Mouse (Mus musculus): ENCODE data around the gene Trem2. TPM values are rescaled to one million over a fixed set of nuclear protein-coding genes. Genes with fewer than 3 reads are reported as not detected.

Trem2 gene
- polyA plus RNA-seq, 1 experiment from 2014 or later: 1.9 TPM

DNA sequence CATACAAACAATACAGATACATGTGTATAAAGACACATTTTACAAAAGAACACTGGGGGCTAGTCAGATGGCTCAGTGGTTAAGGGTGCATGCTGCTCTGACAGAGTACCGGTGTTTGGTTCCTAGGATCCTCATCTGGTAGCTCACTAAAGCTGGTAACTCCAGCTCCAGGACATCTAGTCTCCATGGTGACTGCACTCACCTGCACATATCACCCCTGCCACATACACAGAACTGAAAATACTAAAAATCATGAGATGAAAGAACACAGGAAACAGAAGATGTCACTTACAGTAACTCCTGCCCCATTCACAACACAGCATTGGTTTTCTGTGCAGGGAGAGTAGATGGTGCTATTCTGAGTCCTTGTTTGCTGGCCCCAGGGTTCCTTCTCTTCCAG is 27.5 kb upstream of the Trem2 start:
- H3K27me3 ChIP-seq (ENCODE audit: control insufficient read depth, insufficient read depth, low read length): no peaks in the 10 kb centered on the region
- no peak overlapping the region for H3K27ac ChIP-seq (replicated peaks; ENCODE audit: low read depth, low read length)
- no peak overlapping the region for H3K4me2 ChIP-seq (ENCODE audit: low read depth, low read length)
- no peak overlapping the region for H3K9ac ChIP-seq (replicated peaks; ENCODE audit: low read length)
- ATAC-seq (replicated peaks; ENCODE audit: insufficient number of reproducible peaks, low FRiP score, low TSS enrichment, low read depth) (no peak), DNase-seq (ENCODE audit: low spot score) (no peak)
- H3K4me3 ChIP-seq (ENCODE audit: low read depth, low read length): no peak overlapping the region
- H3K36me3 ChIP-seq (replicated peaks; ENCODE audit: control insufficient read depth, insufficient read depth, low read depth, low read length): no peaks in the 10 kb centered on the region
- H3K4me1 ChIP-seq (ENCODE audit: control insufficient read depth, insufficient read depth, low read length): no peaks in the 10 kb centered on the region
- no peaks in the 10 kb centered on the region for H3K9me3 ChIP-seq (replicated peaks; ENCODE audit: control insufficient read depth, low read length)
- WGBS: 93% methylated on average over 1 of the region's 1 CpGs

DNA sequence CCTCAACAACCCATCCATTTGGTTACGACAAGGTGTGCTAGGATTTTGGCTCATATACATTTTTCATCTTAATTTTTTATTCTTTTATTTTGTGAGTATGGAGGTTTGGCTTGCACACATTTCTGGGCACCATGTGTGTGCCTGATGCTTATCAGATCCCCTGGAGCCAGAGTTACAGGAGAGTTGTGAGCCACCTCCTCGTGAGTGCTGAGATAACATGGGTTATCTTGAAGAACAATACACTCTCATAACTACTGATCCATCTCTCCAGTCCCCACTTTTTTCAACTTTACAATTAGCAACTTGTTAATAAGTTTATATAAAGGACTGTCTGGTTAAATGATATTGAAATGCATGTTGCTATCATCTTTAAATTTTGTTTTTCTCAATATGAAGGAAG is 24.9 kb upstream of the Trem2 start:
- ATAC-seq (replicated peaks; ENCODE audit: insufficient number of reproducible peaks, low FRiP score, low TSS enrichment, low read depth): no peak
- no peak overlapping the region for H3K4me3 ChIP-seq (ENCODE audit: low read depth, low read length)
- no peak overlapping the region for H3K4me2 ChIP-seq (ENCODE audit: low read depth, low read length)
- H3K9me3 ChIP-seq (replicated peaks; ENCODE audit: control insufficient read depth, low read length): no peaks in the 10 kb centered on the region
- H3K27me3 ChIP-seq (ENCODE audit: control insufficient read depth, insufficient read depth, low read length): no peaks in the 10 kb centered on the region
- WGBS: 78% methylated on average over 2 of the region's 2 CpGs
- H3K4me1 ChIP-seq (ENCODE audit: control insufficient read depth, insufficient read depth, low read length): no peaks in the 10 kb centered on the region
- H3K9ac ChIP-seq (replicated peaks; ENCODE audit: low read length): no peak overlapping the region
- no peak overlapping the region for H3K27ac ChIP-seq (replicated peaks; ENCODE audit: low read depth, low read length)
- H3K36me3 ChIP-seq (replicated peaks; ENCODE audit: control insufficient read depth, insufficient read depth, low read depth, low read length): no peaks in the 10 kb centered on the region
- DNase-seq (ENCODE audit: low spot score): no peak

DNA sequence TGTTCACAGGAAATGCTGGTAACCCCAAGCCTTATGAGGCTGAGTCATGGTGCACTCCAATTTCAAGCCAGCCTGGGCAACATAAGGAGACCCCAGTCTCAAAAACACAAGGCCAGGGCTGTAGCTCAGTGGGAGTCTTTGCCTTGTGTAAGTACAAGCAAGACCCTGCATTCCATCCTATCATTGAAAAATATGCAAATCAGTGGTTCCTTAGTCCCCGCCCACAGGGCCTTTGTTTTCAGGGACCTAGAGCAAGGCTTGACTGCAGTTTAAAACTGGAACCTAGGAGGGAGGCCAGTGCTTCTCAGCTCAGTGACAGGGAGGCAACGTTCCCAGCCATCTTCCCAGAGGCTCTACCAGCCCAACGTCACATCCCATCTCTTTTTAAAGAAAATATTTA is 23.0 kb upstream of the Trem2 start:
- ATAC-seq (replicated peaks; ENCODE audit: insufficient number of reproducible peaks, low FRiP score, low TSS enrichment, low read depth) (no peak), DNase-seq (ENCODE audit: low spot score) (no peak)
- H3K27ac ChIP-seq (replicated peaks; ENCODE audit: low read depth, low read length): no peak overlapping the region
- H3K4me3 ChIP-seq (ENCODE audit: low read depth, low read length): no peak overlapping the region
- H3K4me2 ChIP-seq (ENCODE audit: low read depth, low read length): no peak overlapping the region
- no peaks in the 10 kb centered on the region for H3K27me3 ChIP-seq (ENCODE audit: control insufficient read depth, insufficient read depth, low read length)
- no peaks in the 10 kb centered on the region for H3K9me3 ChIP-seq (replicated peaks; ENCODE audit: control insufficient read depth, low read length)
- no peaks in the 10 kb centered on the region for H3K4me1 ChIP-seq (ENCODE audit: control insufficient read depth, insufficient read depth, low read length)
- WGBS: 62% methylated on average over 3 of the region's 3 CpGs
- H3K9ac ChIP-seq (replicated peaks; ENCODE audit: low read length): no peak overlapping the region
- H3K36me3 ChIP-seq (replicated peaks; ENCODE audit: control insufficient read depth, insufficient read depth, low read depth, low read length): no peaks in the 10 kb centered on the region

GRCm38 (mm10) chr17:48324258-48324657 is 21.9 kb upstream of the Trem2 start:
- no peak for DNase-seq (ENCODE audit: low spot score)
- H3K4me2 ChIP-seq (ENCODE audit: low read depth, low read length): no peak overlapping the region
- no peak overlapping the region for H3K4me3 ChIP-seq (ENCODE audit: low read depth, low read length)
- no peaks in the 10 kb centered on the region for H3K27me3 ChIP-seq (ENCODE audit: control insufficient read depth, insufficient read depth, low read length)
- H3K9me3 ChIP-seq (replicated peaks; ENCODE audit: control insufficient read depth, low read length): no peaks in the 10 kb centered on the region
- H3K9ac ChIP-seq (replicated peaks; ENCODE audit: low read length): no peak overlapping the region
- H3K36me3 ChIP-seq (replicated peaks; ENCODE audit: control insufficient read depth, insufficient read depth, low read depth, low read length): no peaks in the 10 kb centered on the region
- no peak overlapping the region for H3K27ac ChIP-seq (replicated peaks; ENCODE audit: low read depth, low read length)
- no peak for ATAC-seq (replicated peaks; ENCODE audit: insufficient number of reproducible peaks, low FRiP score, low TSS enrichment, low read depth)
- WGBS: 75% methylated on average over 5 of the region's 5 CpGs
- no peaks in the 10 kb centered on the region for H3K4me1 ChIP-seq (ENCODE audit: control insufficient read depth, insufficient read depth, low read length)

- Histone ChIP-seq H3K4me2 (ENCODE audit: low read depth, low read length) (no peak overlapping the region), H3K36me3 (replicated peaks; ENCODE audit: control insufficient read depth, insufficient read depth, low read depth, low read length) (no peaks in the 10 kb centered on the region), H3K27me3 (ENCODE audit: control insufficient read depth, insufficient read depth, low read length) (no peaks in the 10 kb centered on the region), H3K9ac (replicated peaks; ENCODE audit: low read length) (no peak overlapping the region), H3K27ac (replicated peaks; ENCODE audit: low read depth, low read length) (no peak overlapping the region), H3K4me1 (ENCODE audit: control insufficient read depth, insufficient read depth, low read length) (no peaks in the 10 kb centered on the region), H3K4me3 (ENCODE audit: low read depth, low read length) (no peak overlapping the region), H3K9me3 (replicated peaks; ENCODE audit: control insufficient read depth, low read length) (no peaks in the 10 kb centered on the region)
- no peak for ATAC-seq (replicated peaks; ENCODE audit: insufficient number of reproducible peaks, low FRiP score, low TSS enrichment, low read depth)
- 93% methylated on average over 6 of the region's 6 CpGs for WGBS
- DNase-seq (ENCODE audit: low spot score): no peak
These were observed 21.1 kb upstream of the Trem2 start for GRCm38 (mm10) chr17:48325093-48325492.

DNA sequence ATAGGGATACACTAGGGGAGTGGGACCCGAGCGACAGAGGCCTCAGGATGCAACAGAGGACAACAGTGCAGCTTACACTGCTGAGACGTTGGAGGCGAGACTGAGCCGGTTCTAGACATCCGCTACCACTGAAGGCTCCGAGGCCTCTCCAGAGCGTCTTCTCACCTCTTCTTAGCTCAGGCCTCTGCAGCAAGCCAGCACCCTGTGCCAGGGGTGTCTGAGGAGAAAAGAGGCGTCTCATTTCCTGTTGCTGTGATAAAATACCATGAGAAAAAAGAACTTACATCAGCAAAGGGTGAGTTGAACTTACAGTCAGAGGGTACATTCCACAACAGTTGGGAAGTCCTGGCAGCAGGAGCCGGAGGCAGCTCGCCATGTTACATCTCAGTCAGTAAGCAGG is 20.6 kb upstream of the Trem2 start:
- ATAC-seq (replicated peaks; ENCODE audit: insufficient number of reproducible peaks, low FRiP score, low TSS enrichment, low read depth): no peak
- H3K4me1 ChIP-seq (ENCODE audit: control insufficient read depth, insufficient read depth, low read length): no peaks in the 10 kb centered on the region
- no peak overlapping the region for H3K4me3 ChIP-seq (ENCODE audit: low read depth, low read length)
- no peaks in the 10 kb centered on the region for H3K9me3 ChIP-seq (replicated peaks; ENCODE audit: control insufficient read depth, low read length)
- WGBS: 90% methylated on average over 11 of the region's 11 CpGs
- H3K9ac ChIP-seq (replicated peaks; ENCODE audit: low read length): no peak overlapping the region
- DNase-seq (ENCODE audit: low spot score): no peak
- H3K27me3 ChIP-seq (ENCODE audit: control insufficient read depth, insufficient read depth, low read length): no peaks in the 10 kb centered on the region
- no peak overlapping the region for H3K4me2 ChIP-seq (ENCODE audit: low read depth, low read length)
- H3K27ac ChIP-seq (replicated peaks; ENCODE audit: low read depth, low read length): no peak overlapping the region
- H3K36me3 ChIP-seq (replicated peaks; ENCODE audit: control insufficient read depth, insufficient read depth, low read depth, low read length): no peaks in the 10 kb centered on the region

- Histone ChIP-seq H3K36me3 (replicated peaks; ENCODE audit: control insufficient read depth, insufficient read depth, low read depth, low read length) (no peaks in the 10 kb centered on the region), H3K4me1 (ENCODE audit: control insufficient read depth, insufficient read depth, low read length) (no peaks in the 10 kb centered on the region), H3K9me3 (replicated peaks; ENCODE audit: control insufficient read depth, low read length) (no peaks in the 10 kb centered on the region), H3K4me2 (ENCODE audit: low read depth, low read length) (no peak overlapping the region), H3K27me3 (ENCODE audit: control insufficient read depth, insufficient read depth, low read length) (no peaks in the 10 kb centered on the region), H3K4me3 (ENCODE audit: low read depth, low read length) (no peak overlapping the region), H3K27ac (replicated peaks; ENCODE audit: low read depth, low read length) (no peak overlapping the region), H3K9ac (replicated peaks; ENCODE audit: low read length) (no peak overlapping the region)
- 87% methylated on average over 4 of the region's 4 CpGs for WGBS
- DNase-seq (ENCODE audit: low spot score) (no peak), ATAC-seq (replicated peaks; ENCODE audit: insufficient number of reproducible peaks, low FRiP score, low TSS enrichment, low read depth) (no peak)
These were observed 19.5 kb upstream of the Trem2 start for GRCm38 (mm10) chr17:48326656-48327055.

GRCm38 (mm10) chr17:48332524-48332923 is 13.7 kb upstream of the Trem2 start:
- H3K9me3 ChIP-seq (replicated peaks; ENCODE audit: control insufficient read depth, low read length): no peaks in the 10 kb centered on the region
- H3K4me2 ChIP-seq (ENCODE audit: low read depth, low read length): no peak overlapping the region
- no peak for ATAC-seq (replicated peaks; ENCODE audit: insufficient number of reproducible peaks, low FRiP score, low TSS enrichment, low read depth)
- no peak overlapping the region for H3K4me3 ChIP-seq (ENCODE audit: low read depth, low read length)
- H3K27me3 ChIP-seq (ENCODE audit: control insufficient read depth, insufficient read depth, low read length): no peaks in the 10 kb centered on the region
- no peak overlapping the region for H3K27ac ChIP-seq (replicated peaks; ENCODE audit: low read depth, low read length)
- H3K4me1 ChIP-seq (ENCODE audit: control insufficient read depth, insufficient read depth, low read length): no peaks in the 10 kb centered on the region
- no peaks in the 10 kb centered on the region for H3K36me3 ChIP-seq (replicated peaks; ENCODE audit: control insufficient read depth, insufficient read depth, low read depth, low read length)
- DNase-seq (ENCODE audit: low spot score): no peak
- WGBS: 89% methylated on average over 2 of the region's 2 CpGs
- no peak overlapping the region for H3K9ac ChIP-seq (replicated peaks; ENCODE audit: low read length)

Data from embryonic facial prominence, embryonic 11.5 days (tissue).